In the genomic region with DNA sequence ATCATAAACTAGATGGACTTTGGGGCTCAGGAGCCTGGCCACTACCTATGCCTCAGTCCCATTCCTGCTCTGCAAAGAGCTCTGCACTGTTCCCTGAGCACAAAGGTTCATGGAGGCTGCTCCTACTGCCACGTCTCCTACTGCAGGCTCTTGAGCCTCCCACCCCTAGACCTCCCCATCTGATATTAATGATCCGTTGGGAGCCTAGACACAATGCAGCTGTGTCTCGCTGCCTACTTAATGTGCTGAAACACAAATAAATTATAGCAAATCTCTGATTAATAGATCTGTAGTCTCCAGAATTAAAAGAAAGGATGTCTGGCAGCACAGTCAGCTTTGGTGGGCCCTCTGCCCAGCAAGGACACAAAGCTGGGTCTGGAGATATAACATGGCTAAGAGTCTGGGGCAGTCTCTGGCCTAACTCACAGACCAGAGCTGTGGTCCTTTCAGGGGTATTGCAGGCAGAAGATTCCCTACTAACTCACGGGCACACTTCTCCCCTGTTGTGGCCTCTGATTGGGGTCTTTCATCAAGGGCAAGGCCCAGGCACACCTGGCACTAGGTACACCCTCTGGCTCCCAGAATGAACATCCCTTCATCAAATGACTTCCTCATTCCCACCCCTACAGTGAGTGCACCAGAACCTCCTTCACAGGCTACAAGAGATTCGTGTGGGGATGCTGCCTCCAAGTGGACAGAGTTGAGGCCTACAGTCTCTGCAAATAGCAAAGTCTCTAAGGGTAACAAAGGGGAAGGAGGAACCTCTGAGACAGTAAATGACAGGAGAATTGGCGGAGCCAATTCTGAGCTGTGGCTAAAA, we compare ENCODE assay signal across 1 mouse cellular context.
TF ChIP-seq lines count a peak whose summit lies in the region.

No protein-coding gene starts in this region.

TF ChIP-seq in MEL, 35 proteins besides CTCF, POLR2A, EP300 and RAD21 (continued from another document):
- no peak for TF ChIP-seq MAFK (IDR thresholded peaks at IDR 0.05; ENCODE audit: borderline replicate concordance, low read depth, low read length)
TF ChIP-seq in MEL: peak in this region for 6.
